Mouse (Mus musculus) limb, embryonic 10.5 days (tissue): ENCODE results near the gene Gnl3. TPM values are rescaled to one million over a fixed set of nuclear protein-coding genes. Genes with fewer than 3 reads are reported as not detected.

ENCODE experiments used
- DNase-seq: peaks from one replicate; pipeline ENCODE4 v3.0.0-alpha.2; 2017; ENCODE audit warnings: low spot score
- H3K27ac ChIP-seq: fragments of 300-500 bp; sonication (generic); 2 replicates; pipeline ENCODE4 v1.5.1; 2016; ENCODE audit warnings: mild to moderate bottlenecking
- H3K27me3 ChIP-seq: fragments of 300-500 bp; sonication (generic); 2 replicates; pipeline ENCODE4 v1.6.1; 2016; ENCODE audit warnings: low read depth, mild to moderate bottlenecking; ENCODE audit not compliant: poor library complexity, severe bottlenecking
- H3K36me3 ChIP-seq: fragments of 300-500 bp; sonication (generic); 2 replicates; pipeline ENCODE4 v1.6.1; 2016; ENCODE audit warnings: mild to moderate bottlenecking, moderate library complexity
- H3K4me1 ChIP-seq: fragments of 300-500 bp; sonication (generic); 2 replicates; pipeline ENCODE4 v1.6.1; 2016
- H3K4me3 ChIP-seq: fragments of 300-500 bp; sonication (generic); 2 replicates; pipeline ENCODE4 v1.5.1; 2016; ENCODE audit warnings: mild to moderate bottlenecking, moderate library complexity
- H3K9me3 ChIP-seq: fragments of 300-500 bp; sonication (generic); replicated peaks from 2 replicates; pipeline ENCODE4 v1.6.1; 2016; ENCODE audit warnings: mild to moderate bottlenecking
- WGBS: fragments of 180-500 bp; shearing (Covaris S2); methylation state at CpG from one replicate; pipeline ENCODE4 v1.1.7; 2016; 5-methylcytosine and 5-hydroxymethylcytosine counted together
- polyA plus RNA-seq: library from polyadenylated mRNA; unstranded; fragments of >200 nt; fragmentation: Nextera tagmentation; extraction: Ambion mirVana; gene quantifications from 2 replicates; pipeline ENCODE4 v1.2.1, GENCODE M21; 2016

The Gnl3 gene
- 135 and 173 TPM in 2 replicates for polyA plus RNA-seq

GRCm38 (mm10) chr14:31018860-31019291 is at the start of gene Gnl3, which contains the start of gene Pbrm1:
Gene Gnl3, minus strand, starts transcription at chr14:31019152.
Gene Pbrm1, plus strand, starts transcription at chr14:31019138.
- Histone ChIP-seq H3K36me3 (peaks cover 66% of the 10 kb centered on the region), H3K4me1 (peaks cover 20% of the 10 kb centered on the region), H3K9me3 (no peaks in the 10 kb centered on the region), H3K4me3 (peak within 1 kb of the TSS; percentile 88), H3K27me3 (no peaks in the 10 kb centered on the region), H3K27ac (peak within 1 kb of the TSS; percentile 100)
- under 1% methylated on average over 51 of the region's 53 CpGs for WGBS
- peak; percentile 98 for DNase-seq

GRCm38 (mm10) chr14:31062277-31062676 is 43.3 kb upstream of the Gnl3 start:
- WGBS = 78% methylated on average over 1 of the region's 1 CpGs
- no peak overlapping the region for H3K4me3 ChIP-seq
- H3K27ac ChIP-seq = no peak overlapping the region
- no peaks in the 10 kb centered on the region for H3K9me3 ChIP-seq
- no peaks in the 10 kb centered on the region for H3K4me1 ChIP-seq
- H3K36me3 ChIP-seq = peaks cover 97% of the 10 kb centered on the region
- H3K27me3 ChIP-seq = no peaks in the 10 kb centered on the region
- DNase-seq = no peak

- 98% methylated on average over 1 of the region's 1 CpGs for WGBS
- peaks cover 99% of the 10 kb centered on the region for H3K36me3 ChIP-seq
- H3K4me3 ChIP-seq = no peak overlapping the region
- no peak for DNase-seq
- no peaks in the 10 kb centered on the region for H3K9me3 ChIP-seq
- no peaks in the 10 kb centered on the region for H3K27me3 ChIP-seq
- H3K27ac ChIP-seq = no peak overlapping the region
- no peaks in the 10 kb centered on the region for H3K4me1 ChIP-seq
Observed at GRCm38 (mm10) chr14:31045817-31046216, 26.9 kb upstream of the Gnl3 start.

GRCm38 (mm10) chr14:31045296-31045695 is 26.3 kb upstream of the Gnl3 start:
- Histone ChIP-seq H3K27ac (no peak overlapping the region), H3K9me3 (no peaks in the 10 kb centered on the region), H3K4me1 (no peaks in the 10 kb centered on the region), H3K27me3 (no peaks in the 10 kb centered on the region), H3K4me3 (no peak overlapping the region), H3K36me3 (peaks cover 99% of the 10 kb centered on the region)
- 94% methylated on average over 5 of the region's 5 CpGs for WGBS
- DNase-seq = no peak

- no peaks in the 10 kb centered on the region for H3K9me3 ChIP-seq
- H3K4me1 ChIP-seq = no peaks in the 10 kb centered on the region
- H3K4me3 ChIP-seq = no peak overlapping the region
- no peak overlapping the region for H3K27ac ChIP-seq
- no peaks in the 10 kb centered on the region for H3K27me3 ChIP-seq
- DNase-seq = no peak
- peaks cover 93% of the 10 kb centered on the region for H3K36me3 ChIP-seq
- WGBS = 84% methylated on average over 3 of the region's 3 CpGs
Observed at GRCm38 (mm10) chr14:31025785-31026184, 6.8 kb upstream of the Gnl3 start.

- H3K4me1 ChIP-seq = peaks cover 14% of the 10 kb centered on the region
- H3K27me3 ChIP-seq = no peaks in the 10 kb centered on the region
- no peak for DNase-seq
- no peaks in the 10 kb centered on the region for H3K9me3 ChIP-seq
- peaks cover 66% of the 10 kb centered on the region for H3K36me3 ChIP-seq
- no peak overlapping the region for H3K4me3 ChIP-seq
- WGBS = 75% methylated on average over 1 of the region's 1 CpGs
- no peak overlapping the region for H3K27ac ChIP-seq
Observed at GRCm38 (mm10) chr14:31022579-31022978, 3.6 kb upstream of the Gnl3 start.

- Histone ChIP-seq H3K27me3 (no peaks in the 10 kb centered on the region), H3K4me3 (peak overlapping the region; percentile 88), H3K4me1 (peaks cover 20% of the 10 kb centered on the region), H3K27ac (peak overlapping the region; percentile 100), H3K9me3 (no peaks in the 10 kb centered on the region), H3K36me3 (peaks cover 66% of the 10 kb centered on the region)
- 17% methylated on average over 50 of the region's 56 CpGs for WGBS
- DNase-seq = peak; percentile 85
Observed at GRCm38 (mm10) chr14:31019331-31020205, 616 bp upstream of the Gnl3 start.

- H3K4me1 ChIP-seq = peaks cover 20% of the 10 kb centered on the region
- DNase-seq = no peak
- peak overlapping the region; percentile 88 for H3K4me3 ChIP-seq
- no peaks in the 10 kb centered on the region for H3K9me3 ChIP-seq
- 3% methylated on average over 2 of the region's 2 CpGs for WGBS
- H3K27me3 ChIP-seq = no peaks in the 10 kb centered on the region
- H3K36me3 ChIP-seq = peaks cover 66% of the 10 kb centered on the region
- peak overlapping the region; percentile 100 for H3K27ac ChIP-seq
Observed at GRCm38 (mm10) chr14:31017854-31018253, 1.1 kb downstream of the Gnl3 start.

GRCm38 (mm10) chr14:31016063-31016462 is 2.9 kb downstream of the Gnl3 start:
- 90% methylated on average over 1 of the region's 1 CpGs for WGBS
- Histone ChIP-seq H3K4me3 (no peak overlapping the region), H3K27me3 (no peaks in the 10 kb centered on the region), H3K9me3 (no peaks in the 10 kb centered on the region), H3K27ac (no peak overlapping the region), H3K4me1 (peaks cover 20% of the 10 kb centered on the region), H3K36me3 (peaks cover 70% of the 10 kb centered on the region)
- DNase-seq = no peak

- Histone ChIP-seq H3K36me3 (peaks cover 92% of the 10 kb centered on the region), H3K27me3 (no peaks in the 10 kb centered on the region), H3K4me1 (peaks cover 13% of the 10 kb centered on the region), H3K4me3 (no peak overlapping the region), H3K27ac (no peak overlapping the region), H3K9me3 (no peaks in the 10 kb centered on the region)
- WGBS = 98% methylated on average over 2 of the region's 2 CpGs
- DNase-seq = no peak
Observed at GRCm38 (mm10) chr14:31013928-31014327, 5.0 kb downstream of the Gnl3 start.

- Histone ChIP-seq H3K27me3 (no peaks in the 10 kb centered on the region), H3K36me3 (peaks cover 97% of the 10 kb centered on the region), H3K9me3 (no peaks in the 10 kb centered on the region), H3K27ac (no peak overlapping the region), H3K4me1 (no peaks in the 10 kb centered on the region), H3K4me3 (no peak overlapping the region)
- DNase-seq = no peak
- 92% methylated on average over 3 of the region's 3 CpGs for WGBS
Observed at GRCm38 (mm10) chr14:31011588-31011987, 7.4 kb downstream of the Gnl3 start.

GRCm38 (mm10) chr14:31006779-31007178 is 12.2 kb downstream of the Gnl3 start:
- H3K36me3 ChIP-seq = peaks cover 54% of the 10 kb centered on the region

GRCm38 (mm10) chr14:31004527-31004926 is 14.4 kb downstream of the Gnl3 start:
- peaks cover 16% of the 10 kb centered on the region for H3K4me1 ChIP-seq
- H3K27ac ChIP-seq = no peak overlapping the region
- no peak overlapping the region for H3K4me3 ChIP-seq
- peaks cover 33% of the 10 kb centered on the region for H3K36me3 ChIP-seq
- H3K9me3 ChIP-seq = no peaks in the 10 kb centered on the region
- no peak for DNase-seq
- H3K27me3 ChIP-seq = no peaks in the 10 kb centered on the region
- 89% methylated on average over 2 of the region's 2 CpGs for WGBS

More at GRCm38 (mm10) chr14:31006779-31007178, 12.2 kb downstream of the Gnl3 start:
- Histone ChIP-seq H3K27me3 (no peaks in the 10 kb centered on the region), H3K4me1 (peaks cover 8% of the 10 kb centered on the region), H3K27ac (no peak overlapping the region), H3K4me3 (no peak overlapping the region), H3K9me3 (no peaks in the 10 kb centered on the region)
- 67% methylated on average over 5 of the region's 5 CpGs for WGBS
- no peak for DNase-seq
